Mouse (Mus musculus) E14TG2a.4 (cell line): ENCODE data around the gene H2al1o.
"Not testable (repeated sequence)": the region's sequence is repeated elsewhere in the genome, so short reads cannot be mapped to it uniquely, and the experiment has no call there.

ENCODE experiments used
- H3K27me3 ChIP-seq: 2 replicates; pipeline ENCODE4 v1.6.1; 2014; ENCODE audit warnings: low read length, control low read depth; ENCODE audit not compliant: insufficient read depth
- H3K36me3 ChIP-seq: 2 replicates; pipeline ENCODE4 v1.6.1; 2014; ENCODE audit warnings: low read length, control low read depth; ENCODE audit not compliant: insufficient read depth
- H3K4me1 ChIP-seq: replicated peaks from 2 replicates; pipeline ENCODE4 v1.6.1; 2014; ENCODE audit warnings: low read depth, low read length, control low read depth
- H3K4me3 ChIP-seq: replicated peaks from 2 replicates; pipeline ENCODE4 v1.5.1; 2014; ENCODE audit warnings: mild to moderate bottlenecking, low read length
- H3K9me3 ChIP-seq: 2 replicates; pipeline ENCODE4 v1.6.1; 2014; ENCODE audit warnings: low read length, control low read depth
- CTCF ChIP-seq: conservative IDR thresholded peaks from 2 replicates; pipeline ENCODE4 v1.5.1; 2014; ENCODE audit warnings: low read length
- NANOG ChIP-seq: IDR thresholded peaks from 2 replicates; pipeline ENCODE4 v1.6.1; 2014; ENCODE audit warnings: borderline replicate concordance, low read length, mixed read lengths
- POU5F1 ChIP-seq: IDR thresholded peaks from 2 replicates; pipeline ENCODE4 v1.6.1; 2014; ENCODE audit warnings: low read length, borderline replicate concordance

The H2al1o gene

GRCm38 (mm10) chrX:9572309-9572708, at the start of gene H2al1o:
TSS of gene H2al1o (minus strand) at chrX:9572409.
- H3K9me3 ChIP-seq, H3K4me3 ChIP-seq, H3K36me3 ChIP-seq, H3K4me1 ChIP-seq, H3K27me3 ChIP-seq: not testable (repeated sequence)

GRCm38 (mm10) chrX:9598036-9598435, 25.8 kb upstream of the H2al1o start:
- not testable (repeated sequence) for H3K27me3 ChIP-seq, H3K4me1 ChIP-seq, H3K4me3 ChIP-seq, H3K36me3 ChIP-seq
- H3K9me3 ChIP-seq: peaks cover 49% of the 10 kb centered on the region

GRCm38 (mm10) chrX:9536881-9537280, 35.3 kb downstream of the H2al1o start:
- no peak for TF ChIP-seq NANOG
- TF ChIP-seq POU5F1: no peak
- no peak for TF ChIP-seq CTCF
- no peaks in the 10 kb centered on the region for H3K9me3 ChIP-seq
- H3K4me3 ChIP-seq: no peak overlapping the region
- H3K36me3 ChIP-seq: no peaks in the 10 kb centered on the region
- H3K4me1 ChIP-seq: no peaks in the 10 kb centered on the region
- H3K27me3 ChIP-seq: no peaks in the 10 kb centered on the region
